Mouse (Mus musculus) ES-Bruce4 (cell line): ENCODE results near the gene Zfp599. TPM values are rescaled to one million over a fixed set of nuclear protein-coding genes. Genes with fewer than 3 reads are reported as not detected.

Experiments
- H3K27ac ChIP-seq: 2 replicates; pipeline ENCODE4 v1.5.1; 2012; ENCODE audit warnings: low read length, inconsistent platforms; ENCODE audit not compliant: insufficient read depth
- H3K27me3 ChIP-seq: 2 replicates; pipeline ENCODE4 v1.6.1; 2012; ENCODE audit warnings: mild to moderate bottlenecking, low read length, inconsistent platforms; ENCODE audit not compliant: control insufficient read depth, poor library complexity, insufficient read depth, severe bottlenecking
- H3K36me3 ChIP-seq: 2 replicates; pipeline ENCODE4 v1.6.1; 2012; ENCODE audit warnings: inconsistent platforms, mild to moderate bottlenecking, low read length, moderate library complexity; ENCODE audit not compliant: control insufficient read depth, poor library complexity, insufficient read depth, severe bottlenecking
- H3K4me1 ChIP-seq: one replicate; pipeline ENCODE4 v1.8.1; 2011; ENCODE audit warnings: low read length; ENCODE audit not compliant: control insufficient read depth, insufficient read depth
- H3K4me3 ChIP-seq: 2 replicates; pipeline ENCODE4 v1.5.1; 2011; ENCODE audit warnings: low read depth, mild to moderate bottlenecking, low read length
- H3K9ac ChIP-seq: 2 replicates; pipeline ENCODE4 v1.6.1; 2012; ENCODE audit warnings: low read depth, mild to moderate bottlenecking, inconsistent platforms; ENCODE audit not compliant: poor library complexity, severe bottlenecking
- H3K9me3 ChIP-seq: replicated peaks from 2 replicates; pipeline ENCODE4 v1.6.1; 2012; ENCODE audit warnings: mild to moderate bottlenecking, low read length, inconsistent platforms; ENCODE audit not compliant: control insufficient read depth, poor library complexity, insufficient read depth, severe bottlenecking
- CTCF ChIP-seq: IDR thresholded peaks from one replicate; pipeline ENCODE4 v1.8.1; 2011; ENCODE audit warnings: low read depth, low read length
- EP300 ChIP-seq: IDR thresholded peaks from 2 replicates; pipeline ENCODE4 v1.6.1; 2011; ENCODE audit warnings: low read depth, low read length; ENCODE audit not compliant: insufficient read depth
- POLR2A ChIP-seq: IDR thresholded peaks from one replicate; pipeline ENCODE4 v1.8.1; 2011; ENCODE audit warnings: low read length; ENCODE audit not compliant: insufficient read depth
- polyA plus RNA-seq: library from polyadenylated mRNA; stranded (reverse); fragments of >200 nt; gene quantifications from 2 replicates; pipeline ENCODE4 v1.2.4, GENCODE M21; 2011; ENCODE audit warnings: low read depth; ENCODE audit not compliant: missing spikeins, insufficient read depth, insufficient read length

Gene Zfp599
- polyA plus RNA-seq, 1 experiment: 11.4 TPM

- TF ChIP-seq EP300 (0 out of 2 replicates have a peak, but pooled peaks have one; percentile 32), POLR2A (peak; percentile 48), CTCF (peak; percentile 61)
- Histone ChIP-seq H3K9me3 (peaks cover 4% of the 10 kb centered on the region), H3K4me1 (no peaks in the 10 kb centered on the region)
Measured at GRCm38 (mm10) chr9:22225581-22226388, 33.9 kb downstream of the Zfp599 start, which contains the start of gene Zfp809. Gene Zfp809, plus strand, starts transcription at chr9:22225714.

DNA sequence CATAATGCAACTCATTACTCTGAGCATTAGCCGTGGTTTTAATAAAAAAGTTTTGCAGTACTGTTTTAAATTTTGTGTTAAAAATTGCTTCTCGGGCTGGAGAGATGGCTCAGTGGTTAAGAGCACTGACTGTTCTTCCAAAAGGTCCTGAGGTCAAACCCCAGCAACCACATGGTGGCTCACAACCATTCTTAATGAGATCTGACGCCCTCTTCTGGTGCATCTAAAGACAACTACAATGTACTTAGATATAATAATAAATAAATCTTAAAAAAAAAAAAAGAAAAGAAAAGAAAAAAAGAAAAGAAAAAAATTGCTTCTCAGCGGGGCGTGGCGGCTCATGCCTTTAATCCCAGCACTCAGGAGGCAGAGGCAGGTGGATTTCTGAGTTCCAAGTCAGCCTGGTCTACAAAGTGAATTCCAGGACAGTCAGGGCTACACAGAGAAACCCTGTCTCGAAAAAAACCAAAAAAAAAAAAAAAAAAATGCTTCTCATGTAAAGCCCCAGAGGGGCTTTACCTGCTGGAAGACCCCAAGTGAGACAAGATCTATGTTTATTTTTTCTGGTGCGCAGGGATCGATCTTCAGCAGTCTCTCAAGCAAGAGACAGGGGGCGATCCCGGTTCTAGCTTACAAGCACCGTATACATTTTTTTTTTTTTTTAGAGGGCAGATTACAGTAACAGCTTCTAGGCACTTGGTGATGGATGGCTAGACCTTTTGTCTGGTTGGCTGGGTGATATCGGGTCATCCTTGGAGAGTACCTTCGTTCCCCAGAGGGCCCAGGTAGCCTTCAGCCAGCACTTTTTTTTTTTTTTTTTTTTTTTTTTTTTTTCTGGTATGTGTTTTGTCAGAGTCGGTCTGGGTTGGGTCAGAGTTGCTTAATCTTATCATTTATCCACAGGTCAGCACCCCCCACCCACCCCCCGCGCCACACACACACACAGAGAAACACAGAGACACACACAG lies 34.9 kb downstream of the Zfp599 start:
- no peak for TF ChIP-seq CTCF
- TF ChIP-seq EP300: no peak
- no peak for TF ChIP-seq POLR2A
- Histone ChIP-seq H3K27ac (no peak overlapping the region), H3K4me1 (no peaks in the 10 kb centered on the region), H3K4me3 (peak overlapping the region; percentile 65), H3K36me3 (no peaks in the 10 kb centered on the region), H3K9me3 (peaks cover 4% of the 10 kb centered on the region), H3K27me3 (no peaks in the 10 kb centered on the region), H3K9ac (peak overlapping the region; percentile 38)

More at GRCm38 (mm10) chr9:22225581-22226388, 33.9 kb downstream of the Zfp599 start, which contains the start of gene Zfp809:
- Histone ChIP-seq H3K27me3 (no peaks in the 10 kb centered on the region), H3K9ac (peak within 1 kb of the TSS; percentile 38), H3K4me3 (peak within 1 kb of the TSS; percentile 65), H3K36me3 (no peaks in the 10 kb centered on the region), H3K27ac (no peak within 1 kb of the TSS)

GRCm38 (mm10) chr9:22224066-22224465 lies 35.6 kb downstream of the Zfp599 start:
- no peaks in the 10 kb centered on the region for H3K27me3 ChIP-seq
- H3K9ac ChIP-seq: no peak overlapping the region
- H3K27ac ChIP-seq: no peak overlapping the region
- no peaks in the 10 kb centered on the region for H3K36me3 ChIP-seq
- no peak for TF ChIP-seq EP300
- no peak for TF ChIP-seq CTCF
- TF ChIP-seq POLR2A: no peak
- H3K4me3 ChIP-seq: no peak overlapping the region
- peaks cover 4% of the 10 kb centered on the region for H3K9me3 ChIP-seq
- H3K4me1 ChIP-seq: no peaks in the 10 kb centered on the region

DNA sequence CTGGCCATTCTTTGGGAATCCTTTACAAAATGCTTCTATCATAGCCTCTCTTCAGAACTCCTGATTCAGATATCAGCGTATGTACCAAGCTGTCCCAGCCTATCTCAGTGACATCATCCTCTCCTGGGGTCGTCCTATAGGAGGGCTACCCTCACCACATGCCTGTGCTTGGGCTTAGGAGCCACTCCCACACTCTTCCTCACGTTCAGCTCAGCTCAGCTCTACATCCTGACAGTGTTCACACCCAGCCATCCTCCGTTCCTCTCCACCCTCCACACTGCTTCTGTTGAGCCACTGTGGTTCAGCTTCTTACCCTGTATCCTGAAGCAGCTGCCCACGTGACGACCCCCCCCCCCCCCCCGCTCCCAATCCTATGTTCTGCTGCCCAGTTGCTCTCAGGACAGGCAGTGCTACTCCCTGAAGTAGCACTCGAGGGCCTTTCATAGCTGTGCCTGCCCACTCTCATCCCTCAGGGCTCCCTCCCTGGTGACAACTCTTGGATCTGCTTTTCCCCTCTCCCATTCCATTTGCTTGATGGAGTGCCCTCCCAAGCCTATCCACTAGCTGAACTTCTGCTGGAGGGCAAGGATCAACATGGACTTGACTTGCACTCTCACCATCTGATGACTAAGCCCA lies 41.7 kb downstream of the Zfp599 start:
- Histone ChIP-seq H3K9me3 (peaks cover 4% of the 10 kb centered on the region; the same call in 1 of the 2 replicates), H3K27me3 (no peaks in the 10 kb centered on the region), H3K9ac (no peak overlapping the region), H3K36me3 (no peaks in the 10 kb centered on the region), H3K27ac (no peak overlapping the region), H3K4me3 (no peak overlapping the region), H3K4me1 (no peaks in the 10 kb centered on the region)
- no peak for TF ChIP-seq POLR2A
- no peak for TF ChIP-seq EP300
- TF ChIP-seq CTCF: no peak

- H3K27ac ChIP-seq: no peak overlapping the region
- no peak overlapping the region for H3K9ac ChIP-seq
- no peak for TF ChIP-seq CTCF
- TF ChIP-seq EP300: no peak
- no peak for TF ChIP-seq POLR2A
- H3K4me3 ChIP-seq: no peak overlapping the region
- H3K9me3 ChIP-seq: peaks cover 11% of the 10 kb centered on the region
- H3K36me3 ChIP-seq: no peaks in the 10 kb centered on the region
- no peaks in the 10 kb centered on the region for H3K27me3 ChIP-seq
- H3K4me1 ChIP-seq: no peaks in the 10 kb centered on the region
Measured at GRCm38 (mm10) chr9:22216705-22217104, 43.0 kb downstream of the Zfp599 start.
